Mouse (Mus musculus): ENCODE data around the gene Tmprss3.

- TF ChIP-seq POLR2A (IDR thresholded peaks at IDR 0.05; ENCODE audit: extremely low read depth, insufficient read depth, low read length) (no peak), CTCF (IDR thresholded peaks at IDR 0.05; ENCODE audit: extremely low read depth, insufficient read depth, low read length) (no peak)
These were observed 48.4 kb upstream of the Tmprss3 start for GRCm38 (mm10) chr17:31247144-31247543.

Data from cortical plate, adult 2 months (tissue).